ENCODE assay signal across 15 mouse cellular contexts in the genomic region with DNA sequence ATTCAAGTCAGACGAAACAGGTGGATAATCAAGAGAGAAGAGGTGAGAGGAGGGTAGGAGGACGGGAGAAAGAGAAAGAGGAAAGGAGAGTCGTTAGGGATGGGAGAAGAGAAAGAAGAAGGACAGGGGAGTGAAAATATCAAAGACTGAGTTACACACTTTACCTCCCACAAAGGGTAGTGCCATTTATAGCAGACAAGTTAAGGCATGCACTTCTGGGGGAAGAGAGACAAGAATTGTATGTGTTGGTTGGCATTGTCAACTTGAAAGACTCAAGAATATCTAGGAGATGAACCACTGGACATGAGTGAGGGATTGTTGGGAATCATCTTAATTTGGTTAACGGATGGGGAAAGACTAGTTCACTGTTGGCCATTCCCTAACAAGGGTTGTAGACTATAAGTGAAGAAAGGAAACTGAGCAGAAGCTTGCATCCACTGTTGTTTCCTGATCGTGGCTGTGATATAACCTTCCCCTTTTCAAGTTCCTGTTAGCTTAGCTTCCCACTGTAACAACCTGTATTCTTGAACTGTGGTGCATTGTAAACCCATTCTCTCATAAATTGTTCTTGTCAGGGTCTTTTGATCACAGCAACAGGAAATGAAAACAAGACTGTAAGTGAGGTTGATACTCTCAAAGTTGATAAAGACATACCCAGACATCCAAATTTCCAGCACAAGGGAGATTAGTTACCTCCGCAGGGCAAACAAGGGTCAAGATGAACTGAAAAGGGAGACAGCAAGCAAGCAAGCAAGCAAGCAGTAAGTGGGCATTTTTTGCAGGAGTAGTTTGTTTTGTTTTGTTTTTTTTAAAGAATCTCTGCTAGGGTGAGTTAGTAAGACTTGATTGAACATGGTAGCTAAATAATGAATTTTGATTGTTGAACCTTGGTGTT. TPM values are rescaled to one million over a fixed set of nuclear protein-coding genes. Genes with fewer than 3 reads are reported as not detected.
"Had no signal": no experiment of that assay in that cellular context is flagged by ENCODE, and none has a peak within 500 bp of the region (broad histone marks: within the 10 kb centered on the region; RNA-seq: fewer than 3 reads in every experiment).

No protein-coding gene starts in this region.

- H3K9me3 ChIP-seq: limb, embryonic 12.5 days; midbrain, embryonic 13.5 days had no signal

- H3K4me2 ChIP-seq: limb, embryonic 12.5 days; lung, embryonic 14.5 days; midbrain, embryonic 13.5 days had no signal

- DNase-seq: kidney, adult 2 months; kidney, postnatal 4 days; liver; lung, embryonic 14.5 days; lung, postnatal 10 days; lung, postnatal 4 days; thymus, adult 18-20 months; thymus, postnatal 14 days had no signal

- H3K36me3 ChIP-seq: limb, embryonic 12.5 days; midbrain, embryonic 13.5 days had no signal

- H3K4me1 ChIP-seq: midbrain, embryonic 13.5 days had no signal

- ATAC-seq: midbrain, embryonic 13.5 days had no signal

- H3K9ac ChIP-seq: limb, embryonic 12.5 days; liver, embryonic 14.5 days; lung, embryonic 14.5 days; midbrain, embryonic 13.5 days had no signal

- H3K27me3 ChIP-seq: limb, embryonic 12.5 days; midbrain, embryonic 13.5 days had no signal

- H3K27ac ChIP-seq: layer of hippocampus, adult 2 months; limb, embryonic 12.5 days; liver, embryonic 14.5 days; midbrain, embryonic 13.5 days had no signal

- H3K4me3 ChIP-seq: layer of hippocampus, adult 2 months; limb, embryonic 12.5 days; midbrain, embryonic 13.5 days had no signal

RNA-seq across cellular contexts. Expression of gene Gm21958, which starts 32.6 kb away (rescaled TPM):
- total RNA-seq: layer of hippocampus, adult 2 months; layer of hippocampus, postnatal 10 days; left cerebral cortex, postnatal 36 days; midbrain, postnatal 0 days had no signal
- polyA plus RNA-seq: kidney, adult 2 months; limb, embryonic 12.5 days; liver, embryonic 14.5 days; midbrain, postnatal 0 days had no signal
